Mouse (Mus musculus) c-Kit-positive CD71-negative TER-119-negative erythroid progenitor cells, embryonic 14.5 days (primary cell): ENCODE data around the gene Ugt1a8.
"Not testable (repeated sequence)": the region's sequence is repeated elsewhere in the genome, so short reads cannot be mapped to it uniquely, and the experiment has no call there.

Experiments used
- DNase-seq: peaks from one replicate; pipeline ENCODE4 v3.0.0-alpha.2; 2013; ENCODE audit warnings: low read depth

Gene Ugt1a8

DNA sequence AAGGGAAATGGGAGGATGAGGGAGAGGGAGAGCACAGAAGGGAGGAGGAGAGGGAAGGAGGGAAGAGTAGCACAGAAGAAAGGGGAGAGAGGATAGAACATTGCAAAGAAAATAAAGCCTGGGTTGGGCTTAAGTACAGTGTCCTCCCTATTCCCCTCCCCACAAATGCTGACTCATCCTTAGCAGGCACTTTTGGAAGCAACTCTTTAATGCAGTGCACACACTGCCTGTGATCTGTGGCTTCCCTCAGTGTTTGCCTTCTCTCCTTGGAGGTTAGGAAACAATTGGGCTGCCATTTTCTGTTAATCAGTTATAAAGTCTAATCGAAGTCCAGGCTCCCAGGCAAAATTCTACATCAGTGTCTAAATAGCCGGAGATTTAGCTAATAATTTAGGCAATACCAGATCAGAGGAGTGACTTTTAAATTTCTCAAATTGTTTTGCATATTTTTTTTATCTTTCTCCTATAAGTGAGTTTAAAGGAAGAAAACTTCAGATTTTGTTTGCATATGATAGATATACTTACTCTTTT lies 21.5 kb downstream of the Ugt1a8 start:
- not testable (repeated sequence) for DNase-seq

DNA sequence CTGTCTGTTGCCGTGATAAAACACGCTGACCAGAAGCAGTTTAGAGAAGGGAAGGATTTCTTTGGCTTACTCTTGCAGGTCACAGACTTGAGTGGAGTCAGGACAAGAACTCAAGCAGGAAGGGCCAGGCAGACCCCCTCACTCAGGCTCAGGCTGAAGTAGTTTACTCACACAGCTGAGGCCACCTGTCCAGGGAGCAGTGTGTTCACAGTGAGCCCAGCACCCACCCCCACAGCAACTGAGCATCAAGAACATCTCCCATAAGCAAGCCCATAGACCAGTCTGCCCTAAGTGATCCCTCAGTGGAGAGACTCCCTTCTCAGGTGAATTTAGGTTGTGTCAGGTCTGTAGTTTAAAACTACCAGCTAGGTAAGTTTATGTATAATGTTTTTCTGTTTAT lies 22.0 kb downstream of the Ugt1a8 start:
- DNase-seq: not testable (repeated sequence)

DNA sequence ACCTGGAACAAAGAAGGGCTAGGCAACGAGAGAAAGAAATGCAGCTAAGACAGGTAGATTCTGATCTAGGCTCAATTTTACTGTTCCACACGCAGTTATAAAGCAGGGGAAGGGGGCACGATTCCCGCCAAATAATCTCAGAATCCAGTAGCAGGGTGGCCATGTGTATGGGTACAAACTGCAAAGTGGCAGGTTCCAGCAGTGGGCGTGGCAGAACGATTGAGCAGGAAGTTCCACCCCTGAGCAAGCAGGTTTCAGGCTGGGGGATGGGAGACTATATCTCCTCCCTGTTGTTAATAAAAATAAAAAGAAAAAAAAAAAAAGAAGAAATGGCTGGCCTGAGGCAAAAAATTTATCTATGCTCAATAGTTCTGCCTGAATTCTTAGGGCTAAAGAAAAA lies 25.2 kb downstream of the Ugt1a8 start:
- DNase-seq: not testable (repeated sequence)

DNA sequence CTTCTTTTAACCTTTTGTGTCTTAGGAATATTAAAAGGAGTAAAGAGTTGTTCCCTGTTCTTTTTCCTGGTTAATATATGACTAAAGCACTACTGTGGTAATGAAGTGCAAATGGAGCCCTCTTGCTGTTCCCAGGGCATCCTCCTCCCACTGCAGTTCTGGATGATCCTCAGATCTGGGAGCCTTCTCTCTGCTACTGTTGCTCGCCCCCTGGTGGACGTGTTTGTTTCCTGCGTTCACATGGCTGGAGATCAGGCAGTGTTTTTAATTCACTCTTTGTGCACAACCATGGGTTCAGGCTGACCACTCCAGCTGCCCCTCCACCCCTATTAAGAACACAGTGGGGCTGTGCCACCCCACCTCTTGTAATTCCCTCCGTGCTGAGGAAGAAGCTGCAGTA lies 32.9 kb downstream of the Ugt1a8 start:
- DNase-seq: not testable (repeated sequence)

DNA sequence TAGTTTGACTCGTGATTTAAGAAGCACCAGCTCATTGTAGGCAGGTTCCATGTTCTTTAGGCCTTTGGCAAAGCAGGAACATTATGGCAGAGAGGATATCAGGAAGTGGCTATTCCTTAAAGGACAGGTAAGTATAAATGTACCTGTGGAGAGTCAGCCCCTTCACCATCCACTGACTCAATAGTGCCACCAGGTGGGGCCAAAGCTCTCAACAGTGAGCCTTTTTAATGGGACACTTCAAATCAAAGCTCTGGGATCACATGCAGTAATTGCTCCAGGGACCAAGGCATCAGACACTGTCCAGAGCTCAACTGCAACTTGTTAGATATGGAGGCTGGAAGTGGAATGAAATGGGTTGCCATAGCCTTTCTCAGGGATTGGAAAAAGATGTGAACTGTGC lies 33.9 kb downstream of the Ugt1a8 start:
- DNase-seq: not testable (repeated sequence)

DNA sequence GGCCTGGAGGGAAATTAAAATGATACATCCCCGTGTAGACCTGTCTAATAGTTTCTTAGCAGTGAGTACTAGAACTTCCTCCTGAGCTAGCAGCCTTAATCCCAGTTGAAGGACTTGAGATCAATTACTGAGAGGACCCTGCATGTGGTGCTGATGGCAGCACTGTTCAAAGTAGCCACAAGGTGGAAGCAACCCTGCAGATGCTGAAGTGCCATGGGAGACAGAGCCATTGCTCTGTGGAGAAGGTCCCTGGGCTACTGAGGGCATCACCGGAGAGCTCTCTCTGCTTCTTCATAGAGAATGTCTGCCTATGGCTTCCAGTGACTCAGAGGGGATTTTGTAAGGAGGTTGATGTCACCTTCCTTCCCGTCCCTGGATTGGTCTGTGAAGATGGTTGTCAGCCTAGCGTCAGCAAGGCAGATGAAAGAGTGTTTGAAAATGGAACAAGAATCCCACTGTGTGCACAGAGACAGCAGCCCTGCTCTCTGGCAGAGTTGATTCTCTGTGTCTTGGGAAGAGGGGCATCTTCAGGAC lies 38.3 kb downstream of the Ugt1a8 start:
- not testable (repeated sequence) for DNase-seq

DNA sequence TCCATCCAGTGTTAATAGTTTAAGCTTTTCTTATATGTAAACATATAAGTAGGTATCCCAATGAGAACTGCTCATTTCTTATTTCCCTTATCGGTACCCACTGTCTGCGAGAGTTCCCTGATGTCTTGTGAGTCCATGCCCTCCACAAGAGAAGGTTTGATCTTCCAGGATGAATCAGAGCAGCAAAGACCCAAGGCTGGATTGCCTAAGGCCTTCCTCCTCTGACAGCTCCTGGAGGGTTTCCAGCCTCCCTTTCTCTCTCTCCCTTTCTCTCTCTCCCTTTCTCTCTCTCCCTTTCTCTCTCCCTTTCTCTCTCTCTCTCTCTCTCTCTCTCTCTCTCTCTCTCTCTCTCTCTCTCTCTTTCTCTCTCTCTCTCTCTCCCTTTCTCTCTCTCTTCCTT lies 41.5 kb downstream of the Ugt1a8 start:
- DNase-seq: not testable (repeated sequence)

DNA sequence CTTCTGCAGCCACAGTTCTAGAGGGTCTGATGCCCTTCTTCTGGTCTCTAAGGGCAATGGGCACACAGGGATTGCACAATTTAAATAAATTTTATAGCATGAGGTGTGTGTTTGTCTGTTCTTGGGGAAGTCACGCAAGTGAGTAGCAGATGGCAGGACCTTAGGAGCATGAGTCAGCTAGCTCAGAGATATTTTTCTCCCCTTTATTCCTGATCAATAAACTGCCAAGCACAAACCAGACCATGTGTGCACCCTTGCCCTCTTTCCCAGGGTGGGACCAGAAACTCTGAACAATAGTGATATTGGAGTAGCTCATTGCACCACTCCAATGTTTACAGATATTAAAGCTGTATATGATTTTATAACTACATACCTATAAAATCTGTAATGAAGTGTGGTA lies 42.6 kb downstream of the Ugt1a8 start:
- not testable (repeated sequence) for DNase-seq

DNA sequence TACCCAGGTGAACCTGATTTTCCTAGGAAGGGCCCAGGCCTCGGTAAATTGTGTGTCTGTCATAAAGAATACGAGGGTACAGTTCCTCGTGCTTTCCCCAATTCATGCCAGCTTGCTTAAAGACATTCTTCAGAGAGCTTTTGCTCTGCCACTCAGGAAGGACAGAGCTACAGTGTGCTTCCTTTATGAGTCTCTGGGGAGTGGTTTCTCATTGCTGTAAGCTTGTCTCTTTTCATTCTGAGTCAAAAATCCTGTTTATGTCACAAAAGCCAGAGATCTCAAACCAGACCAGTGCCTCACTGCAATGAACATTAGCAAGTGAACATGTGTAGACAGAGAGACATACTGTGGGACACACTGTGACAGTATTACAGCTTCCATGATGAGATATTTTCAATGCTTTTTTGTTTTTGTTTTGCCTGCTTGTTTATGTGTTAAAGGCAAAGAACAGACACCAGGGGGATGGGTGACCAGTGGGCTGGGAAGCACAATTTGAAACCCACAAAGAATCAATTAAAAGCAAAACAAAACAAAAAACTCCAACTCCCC lies 46.4 kb downstream of the Ugt1a8 start:
- no peak for DNase-seq

DNA sequence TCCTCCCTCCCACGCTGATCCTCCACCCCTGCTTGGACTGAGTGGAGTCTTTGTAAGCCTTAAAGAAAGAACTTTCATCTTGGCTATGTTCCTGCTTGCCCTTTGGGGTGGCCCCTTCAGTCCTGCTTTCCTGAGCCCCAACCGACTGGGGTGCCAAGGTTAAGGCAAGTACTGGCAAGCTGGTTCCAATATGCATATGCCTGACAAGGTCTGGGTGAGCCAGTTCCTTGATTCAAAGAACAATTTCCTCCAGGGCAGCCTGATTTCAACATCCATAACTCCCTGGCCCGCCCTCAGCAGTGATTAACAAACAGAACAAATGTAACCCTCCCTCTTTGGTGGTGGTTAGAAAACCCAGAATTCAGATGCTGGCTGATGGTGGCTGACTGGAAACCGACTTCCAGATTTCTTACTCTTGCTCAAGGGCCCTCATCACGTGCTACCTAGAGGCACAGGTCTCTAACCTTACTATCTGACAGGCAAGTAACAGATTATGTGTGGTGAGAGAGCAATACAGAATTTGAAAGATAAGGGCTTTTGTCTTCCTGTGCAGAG lies 46.9 kb downstream of the Ugt1a8 start, which contains the start of gene Ugt1a6a:
Gene Ugt1a6a, plus strand, starts transcription at position 353 of the 555 bp plus-strand sequence.
- not testable (repeated sequence) for DNase-seq

DNA sequence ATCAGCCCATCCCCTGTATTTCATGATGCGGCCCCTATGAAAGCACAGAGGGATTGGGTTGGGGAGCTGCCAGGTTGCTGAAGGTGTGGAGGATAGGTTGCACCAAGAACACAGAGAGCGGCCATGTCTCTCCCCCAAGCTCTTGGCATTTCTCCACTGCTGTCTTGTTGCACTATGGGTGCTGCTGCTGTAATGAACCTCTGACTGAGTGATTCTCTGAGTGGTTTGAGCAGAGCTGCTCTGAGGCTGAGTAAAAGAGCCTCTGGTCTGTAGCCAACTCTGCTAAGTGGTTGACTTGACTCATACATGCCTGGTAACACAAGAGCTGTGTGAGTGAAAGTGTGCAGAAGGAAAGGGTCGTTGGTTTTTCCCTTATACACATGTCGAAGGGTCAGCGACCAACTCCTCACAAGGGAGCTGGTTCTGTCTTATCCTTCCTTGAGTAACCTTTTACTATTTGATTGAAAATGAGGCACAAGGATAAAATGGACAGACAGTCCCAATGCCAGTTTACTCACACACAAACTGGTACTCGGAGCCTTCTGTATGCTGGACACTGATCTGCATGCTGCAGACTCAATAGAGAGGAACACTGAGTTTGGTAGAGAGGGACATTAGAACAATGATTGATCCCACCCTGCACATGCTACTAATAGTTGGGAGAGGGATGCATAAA lies 47.8 kb downstream of the Ugt1a8 start:
- not testable (repeated sequence) for DNase-seq

DNA sequence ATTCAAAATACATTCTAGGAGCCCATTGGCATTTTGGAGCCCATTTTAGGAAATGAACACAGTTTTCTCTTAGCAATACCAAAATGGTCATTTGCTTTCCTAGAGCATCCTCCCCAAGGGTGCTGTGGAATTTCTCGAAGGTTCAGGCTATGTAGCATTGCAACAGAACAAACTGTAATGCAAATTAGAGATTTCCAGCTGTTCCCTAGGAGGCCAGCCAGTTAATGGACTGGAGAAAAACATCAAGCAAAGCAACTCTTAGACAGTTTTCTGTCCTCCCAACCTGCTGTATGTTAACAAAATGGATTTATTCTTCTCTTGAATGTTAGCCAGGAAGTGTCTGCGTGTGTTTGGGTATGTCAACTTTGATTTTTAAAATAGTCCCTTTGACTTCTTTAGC lies 49.0 kb downstream of the Ugt1a8 start:
- no peak for DNase-seq

DNA sequence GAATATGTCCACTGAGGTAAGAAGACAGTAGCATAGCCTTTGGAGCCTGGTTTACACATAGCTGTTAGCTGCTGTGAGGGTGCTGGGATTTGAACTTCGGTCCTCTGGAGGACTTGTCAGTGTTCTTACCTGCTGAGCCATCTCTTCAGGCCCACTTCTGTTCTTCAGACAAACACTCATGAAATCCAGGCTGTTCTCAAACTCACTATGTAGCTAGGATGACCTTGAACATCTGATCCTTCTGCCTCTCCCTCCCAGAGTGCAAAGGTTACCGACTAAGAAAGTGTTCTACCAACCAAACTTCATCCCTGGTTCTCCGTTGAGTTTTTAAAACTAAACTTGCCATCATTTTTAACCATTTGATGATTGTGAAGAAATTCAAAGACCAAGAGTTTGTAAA lies 49.7 kb downstream of the Ugt1a8 start:
- no peak for DNase-seq

DNA sequence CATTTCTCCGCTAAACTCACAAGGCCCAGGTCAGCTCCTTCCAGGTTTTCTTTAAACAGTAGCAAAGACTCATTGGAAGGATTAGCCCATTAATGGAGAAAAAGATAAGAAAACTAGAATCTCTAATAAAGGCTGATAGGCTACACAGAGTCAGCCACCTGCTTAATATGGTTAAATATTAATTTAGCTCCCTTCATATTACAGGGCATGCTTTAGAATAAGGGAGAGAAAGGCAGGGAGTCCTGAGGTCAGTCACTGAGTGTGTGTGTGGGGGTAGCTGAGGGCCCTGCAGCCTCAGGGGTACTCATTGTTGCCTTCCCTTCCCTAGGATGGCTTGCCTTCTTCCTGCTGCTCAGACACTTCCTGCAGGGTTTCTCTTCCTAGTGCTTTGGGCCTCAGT lies 50.5 kb downstream of the Ugt1a8 start:
- DNase-seq: no peak

DNA sequence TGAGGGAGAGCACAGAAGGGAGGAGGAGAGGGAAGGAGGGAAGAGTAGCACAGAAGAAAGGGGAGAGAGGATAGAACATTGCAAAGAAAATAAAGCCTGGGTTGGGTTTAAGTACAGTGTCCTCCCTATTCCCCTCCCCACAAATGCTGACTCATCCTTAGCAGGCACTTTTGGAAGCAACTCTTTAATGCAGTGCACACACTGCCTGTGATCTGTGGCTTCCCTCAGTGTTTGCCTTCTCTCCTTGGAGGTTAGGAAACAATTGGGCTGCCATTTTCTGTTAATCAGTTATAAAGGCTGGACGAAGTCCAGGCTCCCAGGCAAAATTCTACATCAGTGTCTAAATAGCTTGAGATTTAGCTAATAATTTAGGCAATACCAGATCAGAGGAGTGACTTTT lies 52.9 kb downstream of the Ugt1a8 start:
- DNase-seq: not testable (repeated sequence)

DNA sequence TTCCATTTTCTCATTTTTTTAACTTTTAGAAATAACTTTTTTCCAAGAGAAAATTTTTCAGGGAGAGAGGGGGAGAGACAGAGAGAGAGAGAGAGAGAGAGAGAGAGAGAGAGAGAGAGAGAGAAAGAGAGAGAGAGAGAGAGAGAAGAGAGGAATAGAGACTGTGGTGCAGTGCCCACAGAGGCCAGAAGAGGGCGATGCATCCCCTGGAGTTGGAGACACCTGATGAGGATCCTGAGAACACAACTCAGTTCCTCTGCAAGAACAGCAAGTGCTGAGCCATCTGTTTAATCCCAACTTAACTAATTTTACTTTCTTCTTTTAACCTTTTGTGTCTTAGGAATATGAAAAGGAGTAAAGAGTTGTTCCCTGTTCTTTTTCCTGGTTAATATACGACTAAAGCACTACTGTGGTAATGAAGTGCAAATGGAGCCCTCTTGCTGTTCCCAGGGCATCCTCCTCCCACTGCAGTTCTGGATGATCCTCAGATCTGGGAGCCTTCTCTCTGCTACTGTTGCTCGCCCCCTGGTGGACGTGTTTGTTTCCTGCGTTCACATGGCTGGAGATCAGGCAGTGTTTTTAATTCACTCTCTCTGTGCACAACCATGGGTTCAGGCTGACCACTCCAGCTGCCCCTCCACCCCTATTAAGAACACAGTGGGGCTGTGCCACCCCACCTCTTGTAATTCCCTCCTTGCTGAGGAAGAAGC lies 56.5 kb downstream of the Ugt1a8 start:
- not testable (repeated sequence) for DNase-seq

DNA sequence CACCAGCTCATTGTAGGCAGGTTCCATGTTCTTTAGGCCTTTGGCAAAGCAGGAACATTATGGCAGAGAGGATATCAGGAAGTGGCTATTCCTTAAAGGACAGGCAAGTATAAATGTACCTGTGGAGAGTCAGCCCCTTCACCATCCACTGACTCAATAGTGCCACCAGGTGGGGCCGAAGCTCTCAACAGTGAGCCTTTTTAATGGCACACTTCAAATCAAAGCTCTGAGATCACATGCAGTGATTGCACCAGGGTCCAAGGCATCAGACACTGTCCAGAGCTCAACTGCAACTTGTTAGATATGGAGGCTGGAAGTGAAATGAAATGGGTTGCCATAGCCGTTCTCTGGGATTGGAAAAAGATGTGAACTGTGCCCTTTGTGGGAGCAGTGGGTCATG lies 57.7 kb downstream of the Ugt1a8 start:
- not testable (repeated sequence) for DNase-seq

DNA sequence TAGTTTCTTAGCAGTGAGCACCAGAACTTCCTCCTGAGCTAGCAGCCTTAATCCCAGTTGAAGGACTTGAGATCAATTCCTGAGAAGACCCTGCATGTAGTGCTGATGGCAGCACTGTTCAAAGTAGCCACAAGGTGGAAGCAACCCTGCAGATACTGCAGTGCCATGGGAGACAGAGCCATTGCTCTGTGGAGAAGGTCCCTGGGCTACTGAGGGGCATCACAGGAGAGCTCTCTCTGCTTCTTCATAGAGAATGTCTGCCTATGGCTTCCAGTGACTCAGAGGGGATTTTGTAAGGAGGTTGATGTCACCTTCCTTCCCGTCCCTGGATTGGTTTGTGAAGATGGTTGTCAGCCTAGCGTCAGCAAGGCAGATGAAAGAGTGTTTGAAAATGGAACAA lies 62.5 kb downstream of the Ugt1a8 start:
- not testable (repeated sequence) for DNase-seq

DNA sequence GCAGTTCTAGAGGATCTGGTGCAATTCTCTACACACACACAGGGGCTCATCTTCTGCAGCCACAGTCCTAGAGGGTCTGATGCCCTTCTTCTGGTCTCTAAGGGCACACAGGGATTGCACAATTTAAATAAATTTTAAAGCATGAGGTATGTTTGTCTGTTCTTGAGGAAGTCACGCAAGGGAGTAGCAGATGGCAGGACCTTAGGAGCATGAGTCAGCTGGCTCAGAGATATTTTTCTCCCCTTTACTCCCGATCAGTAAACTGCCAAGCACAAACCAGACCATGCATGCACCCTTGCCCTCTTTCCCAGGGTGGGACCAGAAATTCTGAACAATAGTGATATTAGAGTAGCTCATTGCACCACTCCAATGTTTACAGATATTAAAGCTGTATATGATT lies 70.8 kb downstream of the Ugt1a8 start:
- DNase-seq: no peak

DNA sequence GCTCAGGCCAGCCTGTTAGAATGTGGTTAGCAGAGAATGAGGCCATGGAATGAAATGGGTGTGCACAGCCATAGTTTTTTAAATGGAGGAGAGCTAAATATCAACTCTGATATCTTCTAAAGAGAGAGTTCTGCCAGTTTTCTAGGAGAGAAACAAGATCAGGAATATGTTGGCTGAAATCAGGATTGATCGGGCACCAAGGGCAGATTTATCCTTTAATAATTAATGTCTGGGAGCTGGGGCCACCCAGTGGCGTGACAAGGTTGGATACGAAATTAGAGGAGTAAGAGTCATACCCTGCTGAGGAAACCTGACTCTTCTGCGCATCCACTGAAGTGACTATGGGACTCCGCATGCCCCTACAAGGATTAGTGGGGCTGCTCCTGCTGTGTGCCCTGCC lies 78.1 kb downstream of the Ugt1a8 start, which contains the start of gene Ugt1a5:
Gene Ugt1a5, plus strand, starts transcription at position 302 of the 400 bp plus-strand sequence.
- DNase-seq: no peak

DNA sequence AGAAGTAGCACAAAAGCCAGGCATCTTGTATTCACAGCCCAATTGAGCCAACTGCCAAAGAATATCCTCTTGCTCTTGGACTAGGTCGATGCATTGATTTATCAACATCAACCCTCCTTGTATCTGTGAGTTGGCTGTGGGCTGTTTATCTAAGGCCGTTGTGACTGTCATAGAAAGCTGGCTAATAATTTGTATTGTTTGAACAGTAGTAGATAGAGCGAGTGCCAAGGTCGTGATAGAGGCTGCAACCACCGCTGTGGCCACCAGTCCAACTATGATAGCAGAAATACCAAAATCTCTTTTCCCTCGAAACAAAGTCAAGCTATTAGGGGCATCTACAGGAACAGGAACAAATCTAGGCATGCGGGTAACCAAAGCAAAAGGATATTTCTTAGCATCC lies 84.6 kb downstream of the Ugt1a8 start:
- not testable (repeated sequence) for DNase-seq

DNA sequence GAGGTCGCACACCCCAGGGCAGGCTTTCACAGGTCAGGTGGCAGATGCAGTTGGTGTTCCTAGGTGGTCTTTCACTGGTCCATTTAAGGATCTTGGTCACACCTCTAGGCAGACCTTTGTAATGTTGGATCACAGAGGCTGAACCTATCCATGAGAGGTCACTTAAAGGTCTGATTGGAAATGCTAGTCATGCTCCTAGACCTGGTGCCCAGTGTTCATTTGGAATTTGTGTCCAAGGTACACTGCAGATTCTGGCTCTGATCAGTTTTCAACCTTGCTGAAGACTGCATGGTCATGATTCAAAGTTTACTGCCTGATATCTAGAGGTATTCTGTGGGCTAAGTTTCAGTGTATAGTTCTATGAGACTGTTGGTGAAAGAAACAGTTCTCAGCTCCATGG lies 92.0 kb downstream of the Ugt1a8 start:
- no peak for DNase-seq
